Mouse (Mus musculus) heart, postnatal 0 days (tissue): ENCODE measurements around the gene Gm11985. TPM values are rescaled to one million over a fixed set of nuclear protein-coding genes. Genes with fewer than 3 reads are reported as not detected.
"Not testable (repeated sequence)": the region's sequence is repeated elsewhere in the genome, so short reads cannot be mapped to it uniquely, and the experiment has no call there.

Source experiments
- ATAC-seq: fragments of 200-750 bp; cut with Nextera tagmentation; 2 replicates; pipeline ENCODE4 v1.8.0; 2017; ENCODE audit warnings: low read depth, moderate number of reproducible peaks, moderate library complexity; ENCODE audit not compliant: insufficient read depth
- DNase-seq: peaks from one replicate; pipeline ENCODE4 v3.0.0-alpha.2; 2016; ENCODE audit warnings: low spot score
- H3K27ac ChIP-seq: fragments of 300-500 bp; sonication (generic); 2 replicates; pipeline ENCODE4 v1.5.1; 2014; ENCODE audit warnings: low read depth, mild to moderate bottlenecking
- H3K27me3 ChIP-seq: fragments of 300-500 bp; sonication (generic); 2 replicates; pipeline ENCODE4 v1.6.1; 2014; ENCODE audit warnings: low read length, mixed read lengths; ENCODE audit not compliant: control insufficient read depth, insufficient read depth
- H3K36me3 ChIP-seq: fragments of 300-500 bp; sonication (generic); replicated peaks from 2 replicates; pipeline ENCODE4 v1.6.1; 2014; ENCODE audit warnings: low read length, mixed read lengths; ENCODE audit not compliant: control insufficient read depth, insufficient read depth
- H3K4me1 ChIP-seq: fragments of 300-500 bp; sonication (generic); 2 replicates; pipeline ENCODE4 v1.6.1; 2014; ENCODE audit warnings: antibody characterized with exemption; ENCODE audit not compliant: control insufficient read depth, insufficient read depth
- H3K4me2 ChIP-seq: fragments of 300-500 bp; sonication (generic); 2 replicates; pipeline ENCODE4 v1.6.1; 2014; ENCODE audit warnings: low read depth, mild to moderate bottlenecking, low read length, moderate library complexity
- H3K4me3 ChIP-seq: fragments of 300-500 bp; sonication (generic); 2 replicates; pipeline ENCODE4 v1.5.1; 2014; ENCODE audit warnings: low read depth, low read length
- H3K9ac ChIP-seq: fragments of 300-500 bp; sonication (generic); replicated peaks from 2 replicates; pipeline ENCODE4 v1.6.1; 2014; ENCODE audit warnings: low read depth, low read length, mixed read lengths
- H3K9me3 ChIP-seq: fragments of 300-500 bp; sonication (generic); replicated peaks from 2 replicates; pipeline ENCODE4 v1.6.1; 2016; ENCODE audit warnings: low read length; ENCODE audit not compliant: control insufficient read depth
- CTCF ChIP-seq: IDR thresholded peaks from 2 replicates; pipeline ENCODE4 v1.5.1; 2016; ENCODE audit warnings: antibody characterized with exemption, control low read depth, low read depth
- EP300 ChIP-seq: IDR thresholded peaks from 2 replicates; pipeline ENCODE4 v1.6.1; 2016; ENCODE audit warnings: antibody characterized with exemption, low read depth
- WGBS: fragments of 180-500 bp; shearing (Covaris S2); extraction: QIAGEN DNeasy Blood & Tissue Kit; methylation state at CpG from one replicate; pipeline ENCODE4 v1.1.7; 2014; 5-methylcytosine and 5-hydroxymethylcytosine counted together
- polyA plus RNA-seq: library from polyadenylated mRNA; unstranded; fragments of >200 nt; fragmentation: Nextera tagmentation; extraction: Ambion mirVana; gene quantifications from 2 replicates; pipeline ENCODE4 v1.2.1, GENCODE M21; 2015
- total RNA-seq: library from RNA; depleted of rRNA; stranded (reverse); fragments of >200 nt; gene quantifications from 2 replicates; pipeline ENCODE4 v1.2.3, GENCODE M21; 2014; ENCODE audit warnings: low replicate concordance

The Gm11985 gene
- total and polyA plus RNA-seq, 2 experiments from 2014 or later = not detected

- ATAC-seq (no peak), DNase-seq (no peak)
- Histone ChIP-seq H3K27ac (no peak overlapping the region), H3K9ac (no peak overlapping the region), H3K4me3 (no peak overlapping the region), H3K27me3 (no peaks in the 10 kb centered on the region), H3K4me2 (no peak overlapping the region), H3K9me3 (no peaks in the 10 kb centered on the region), H3K36me3 (no peaks in the 10 kb centered on the region), H3K4me1 (no peaks in the 10 kb centered on the region)
- WGBS = 87% methylated on average over 4 of the region's 4 CpGs
- TF ChIP-seq EP300 = no peak
- TF ChIP-seq CTCF = no peak
Measured at GRCm38 (mm10) chr11:7231958-7232357, 43.6 kb upstream of the Gm11985 start.

GRCm38 (mm10) chr11:7230000-7230399 lies 41.6 kb upstream of the Gm11985 start:
- no peaks in the 10 kb centered on the region for H3K9me3 ChIP-seq
- DNase-seq (no peak), ATAC-seq (no peak)
- no peak for TF ChIP-seq CTCF
- no peak for TF ChIP-seq EP300
- H3K4me1 ChIP-seq = no peaks in the 10 kb centered on the region
- no peaks in the 10 kb centered on the region for H3K36me3 ChIP-seq
- no peaks in the 10 kb centered on the region for H3K27me3 ChIP-seq
- no peak overlapping the region for H3K4me2 ChIP-seq
- H3K4me3 ChIP-seq = no peak overlapping the region
- H3K9ac ChIP-seq = no peak overlapping the region
- H3K27ac ChIP-seq = no peak overlapping the region
- 75% methylated on average over 4 of the region's 4 CpGs for WGBS

GRCm38 (mm10) chr11:7228107-7228506 lies 39.7 kb upstream of the Gm11985 start:
- H3K9me3 ChIP-seq = no peaks in the 10 kb centered on the region
- ATAC-seq (no peak), DNase-seq (no peak)
- no peak overlapping the region for H3K4me2 ChIP-seq
- TF ChIP-seq EP300 (no peak), CTCF (no peak)
- H3K4me1 ChIP-seq = no peaks in the 10 kb centered on the region
- H3K27me3 ChIP-seq = no peaks in the 10 kb centered on the region
- 68% methylated on average over 4 of the region's 4 CpGs for WGBS
- no peaks in the 10 kb centered on the region for H3K36me3 ChIP-seq
- H3K9ac ChIP-seq = no peak overlapping the region
- H3K4me3 ChIP-seq = no peak overlapping the region
- H3K27ac ChIP-seq = no peak overlapping the region

- TF ChIP-seq CTCF = no peak
- no peak for TF ChIP-seq EP300
- Histone ChIP-seq H3K27me3 (no peaks in the 10 kb centered on the region), H3K36me3 (no peaks in the 10 kb centered on the region), H3K9ac (no peak overlapping the region), H3K4me1 (no peaks in the 10 kb centered on the region), H3K4me2 (no peak overlapping the region), H3K27ac (no peak overlapping the region), H3K9me3 (no peaks in the 10 kb centered on the region), H3K4me3 (no peak overlapping the region)
- ATAC-seq = no peak
- no peak for DNase-seq
- 81% methylated on average over 7 of the region's 7 CpGs for WGBS
Measured at GRCm38 (mm10) chr11:7226810-7227550, 38.6 kb upstream of the Gm11985 start.

- Histone ChIP-seq H3K9me3 (no peaks in the 10 kb centered on the region), H3K4me3 (no peak overlapping the region), H3K36me3 (no peaks in the 10 kb centered on the region), H3K4me1 (no peaks in the 10 kb centered on the region), H3K27ac (no peak overlapping the region), H3K9ac (no peak overlapping the region), H3K27me3 (no peaks in the 10 kb centered on the region), H3K4me2 (no peak overlapping the region)
- ATAC-seq (no peak), DNase-seq (no peak)
- TF ChIP-seq EP300 = no peak
- TF ChIP-seq CTCF = no peak
- 77% methylated on average over 2 of the region's 2 CpGs for WGBS
Measured at GRCm38 (mm10) chr11:7226200-7226599, 37.8 kb upstream of the Gm11985 start.

GRCm38 (mm10) chr11:7221826-7222225 lies 33.5 kb upstream of the Gm11985 start:
- H3K4me1 ChIP-seq, ATAC-seq, H3K9ac ChIP-seq, DNase-seq, H3K4me2 ChIP-seq, H3K27me3 ChIP-seq, H3K27ac ChIP-seq, H3K36me3 ChIP-seq, H3K9me3 ChIP-seq, H3K4me3 ChIP-seq: not testable (repeated sequence)
- 71% methylated on average over 8 of the region's 8 CpGs for WGBS
